Mouse (Mus musculus): ENCODE measurements around the gene Atp5k.

The Atp5k gene

GRCm38 (mm10) chr5:108433804-108434587 lies at the start of gene Atp5k:
Atp5k (minus strand) TSS chr5:108434448.
- peak; percentile 95 for DNase-seq (ENCODE audit: low read depth)

GRCm38 (mm10) chr5:108483006-108483405 lies 48.8 kb upstream of the Atp5k start:
- DNase-seq (ENCODE audit: low read depth): no peak

GRCm38 (mm10) chr5:108475977-108476376 lies 41.7 kb upstream of the Atp5k start:
- no peak for DNase-seq (ENCODE audit: low read depth)

- DNase-seq (ENCODE audit: low read depth): no peak
These were observed 39.5 kb upstream of the Atp5k start for GRCm38 (mm10) chr5:108473737-108474136.

- DNase-seq (ENCODE audit: low read depth): no peak
These were observed 35.4 kb upstream of the Atp5k start for GRCm38 (mm10) chr5:108469617-108470016.

GRCm38 (mm10) chr5:108466647-108467046 lies 32.4 kb upstream of the Atp5k start:
- no peak for DNase-seq (ENCODE audit: low read depth)

GRCm38 (mm10) chr5:108465131-108465891 lies 31.1 kb upstream of the Atp5k start:
- DNase-seq (ENCODE audit: low read depth): no peak

- no peak for DNase-seq (ENCODE audit: low read depth)
These were observed 28.2 kb upstream of the Atp5k start for GRCm38 (mm10) chr5:108462446-108462845.

- peak; percentile 97 for DNase-seq (ENCODE audit: low read depth)
These were observed 27.1 kb upstream of the Atp5k start, which contains the start of gene Pcgf3 for GRCm38 (mm10) chr5:108461082-108462065. Pcgf3 (plus strand) TSS chr5:108461232.

- DNase-seq (ENCODE audit: low read depth): peak; percentile 5
These were observed 26.2 kb upstream of the Atp5k start for GRCm38 (mm10) chr5:108460461-108460860.

GRCm38 (mm10) chr5:108458706-108459105 lies 24.5 kb upstream of the Atp5k start:
- DNase-seq (ENCODE audit: low read depth): no peak

GRCm38 (mm10) chr5:108454094-108454493 lies 19.8 kb upstream of the Atp5k start:
- no peak for DNase-seq (ENCODE audit: low read depth)

- DNase-seq (ENCODE audit: low read depth): no peak
These were observed 18.2 kb upstream of the Atp5k start for GRCm38 (mm10) chr5:108452422-108452821.

- DNase-seq (ENCODE audit: low read depth): no peak
These were observed 17.4 kb upstream of the Atp5k start for GRCm38 (mm10) chr5:108451611-108452010.

GRCm38 (mm10) chr5:108450837-108451540 lies 16.7 kb upstream of the Atp5k start:
- DNase-seq (ENCODE audit: low read depth): no peak

- peak; percentile 85 for DNase-seq (ENCODE audit: low read depth)
These were observed 14.8 kb upstream of the Atp5k start, which contains the start of gene Mfsd7a for GRCm38 (mm10) chr5:108448785-108449668. Mfsd7a (minus strand) TSS chr5:108448891.

- DNase-seq (ENCODE audit: low read depth): no peak
These were observed 13.6 kb upstream of the Atp5k start for GRCm38 (mm10) chr5:108447857-108448256.

- DNase-seq (ENCODE audit: low read depth): no peak
These were observed 12.7 kb upstream of the Atp5k start for GRCm38 (mm10) chr5:108446973-108447372.

- no peak for DNase-seq (ENCODE audit: low read depth)
These were observed 1.9 kb upstream of the Atp5k start for GRCm38 (mm10) chr5:108436101-108436500.

- no peak for DNase-seq (ENCODE audit: low read depth)
These were observed 3.1 kb downstream of the Atp5k start for GRCm38 (mm10) chr5:108431196-108431595.

Measured in NIH3T3 (cell line).